Mouse (Mus musculus) small intestine, adult 2 months (tissue): Measurements from ENCODE around the gene Nkain2. TPM values are rescaled to one million over a fixed set of nuclear protein-coding genes. Genes with fewer than 3 reads are reported as not detected.

ENCODE experiments used
- H3K27ac ChIP-seq: fragments of 200-500 bp; 2 replicates; pipeline ENCODE4 v1.5.1; 2012; ENCODE audit warnings: low read depth, low read length, control low read depth, inconsistent platforms; ENCODE audit not compliant: insufficient read depth
- H3K27me3 ChIP-seq: fragments of 200-500 bp; 2 replicates; pipeline ENCODE4 v1.6.1; 2012; ENCODE audit warnings: mild to moderate bottlenecking, moderate library complexity, low read length, inconsistent platforms; ENCODE audit not compliant: control insufficient read depth, insufficient read depth
- H3K36me3 ChIP-seq: fragments of 200-500 bp; 2 replicates; pipeline ENCODE4 v1.6.1; 2012; ENCODE audit warnings: mild to moderate bottlenecking, low read length, control low read depth, inconsistent platforms; ENCODE audit not compliant: control insufficient read depth, insufficient read depth
- H3K4me1 ChIP-seq: fragments of 200-500 bp; 2 replicates; pipeline ENCODE4 v1.6.1; 2012; ENCODE audit warnings: low read length, inconsistent platforms, mixed read lengths; ENCODE audit not compliant: control insufficient read depth, insufficient read depth, insufficient read length
- H3K4me3 ChIP-seq: fragments of 200-500 bp; 2 replicates; pipeline ENCODE4 v1.5.1; 2012; ENCODE audit warnings: low read depth, mild to moderate bottlenecking, control low read depth, inconsistent platforms, low read length, moderate library complexity
- CTCF ChIP-seq: fragments of 200-500 bp; IDR thresholded peaks from 2 replicates; pipeline ENCODE4 v1.5.1; 2012; ENCODE audit warnings: low read depth, mild to moderate bottlenecking, control low read depth, inconsistent platforms, low read length, moderate library complexity, mixed read lengths; ENCODE audit not compliant: insufficient replicate concordance, insufficient read length; ENCODE audit errors: extremely low read depth
- POLR2A ChIP-seq: fragments of 200-500 bp; IDR thresholded peaks from 2 replicates; pipeline ENCODE4 v1.6.1; 2012; ENCODE audit warnings: low read depth, mild to moderate bottlenecking, control low read depth, inconsistent platforms, low read length, moderate library complexity
- WGBS: fragments of 180-500 bp; shearing (Covaris S2); methylation state at CpG from one replicate; pipeline ENCODE4 v1.1.7; 2018; 5-methylcytosine and 5-hydroxymethylcytosine counted together
- polyA plus RNA-seq: library from polyadenylated mRNA; depleted of rRNA; stranded (reverse); fragments of >200 nt; gene quantifications from 2 replicates; pipeline ENCODE4 v1.2.3, GENCODE M21; 2012

Gene Nkain2
- polyA plus RNA-seq, 1 experiment, result not detected

- Histone ChIP-seq H3K36me3 (no peaks in the 10 kb centered on the region), H3K27me3 (no peaks in the 10 kb centered on the region), H3K4me3 (no peak overlapping the region), H3K27ac (no peak overlapping the region), H3K4me1 (no peaks in the 10 kb centered on the region)
- 71% methylated on average over 2 of the region's 2 CpGs for WGBS
- TF ChIP-seq CTCF, result no peak
- no peak for TF ChIP-seq POLR2A
Observed at GRCm38 (mm10) chr10:32058251-32058650, 832.0 kb downstream of the Nkain2 start.

- TF ChIP-seq CTCF, result no peak
- no peak for TF ChIP-seq POLR2A
- WGBS, result 59% methylated on average over 5 of the region's 5 CpGs
Observed at GRCm38 (mm10) chr10:32052546-32053295, 837.5 kb downstream of the Nkain2 start.

DNA sequence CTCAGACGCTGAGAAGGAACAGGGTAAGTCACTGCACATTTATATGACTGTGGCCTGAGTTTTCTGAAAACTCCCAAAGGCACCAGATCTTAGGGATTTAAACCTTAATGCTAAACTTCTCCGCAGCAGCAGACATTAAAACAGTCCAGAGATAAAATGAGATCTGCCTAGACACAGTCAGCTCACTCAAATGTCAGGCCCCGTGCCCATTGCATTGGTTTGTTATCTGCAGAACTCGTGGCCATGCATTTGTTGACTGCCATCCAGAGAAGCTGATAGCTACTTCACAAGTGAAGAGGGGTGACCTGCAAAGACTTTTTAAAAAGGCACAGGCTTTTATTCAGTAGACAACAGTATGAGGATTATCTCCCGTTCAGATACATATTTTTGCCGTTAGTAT is 838.2 kb downstream of the Nkain2 start:
- no peaks in the 10 kb centered on the region for H3K36me3 ChIP-seq
- no peaks in the 10 kb centered on the region for H3K27me3 ChIP-seq
- 77% methylated on average over 6 of the region's 6 CpGs for WGBS
- no peak for TF ChIP-seq POLR2A
- no peak for TF ChIP-seq CTCF
- no peak overlapping the region for H3K27ac ChIP-seq
- no peaks in the 10 kb centered on the region for H3K4me1 ChIP-seq
- no peak overlapping the region for H3K4me3 ChIP-seq

More at GRCm38 (mm10) chr10:32052546-32053295, 837.5 kb downstream of the Nkain2 start:
- H3K4me3 ChIP-seq, result no peak overlapping the region
- H3K27me3 ChIP-seq, result no peaks in the 10 kb centered on the region
- no peaks in the 10 kb centered on the region for H3K36me3 ChIP-seq
- H3K4me1 ChIP-seq, result no peaks in the 10 kb centered on the region
- H3K27ac ChIP-seq, result no peak overlapping the region

- H3K4me1 ChIP-seq, result no peaks in the 10 kb centered on the region
- no peak for TF ChIP-seq CTCF
- no peak for TF ChIP-seq POLR2A
- no peaks in the 10 kb centered on the region for H3K36me3 ChIP-seq
- no peak overlapping the region for H3K4me3 ChIP-seq
- no peaks in the 10 kb centered on the region for H3K27me3 ChIP-seq
- H3K27ac ChIP-seq, result no peak overlapping the region
- 19% methylated on average over 1 of the region's 1 CpGs for WGBS
Observed at GRCm38 (mm10) chr10:32029996-32030395, 860.3 kb downstream of the Nkain2 start.

- Histone ChIP-seq H3K4me3 (no peak overlapping the region), H3K27ac (no peak overlapping the region), H3K4me1 (no peaks in the 10 kb centered on the region), H3K36me3 (no peaks in the 10 kb centered on the region), H3K27me3 (no peaks in the 10 kb centered on the region)
- TF ChIP-seq CTCF (no peak), POLR2A (no peak)
- WGBS, result 55% methylated on average over 1 of the region's 1 CpGs
Observed at GRCm38 (mm10) chr10:32018385-32018784, 871.9 kb downstream of the Nkain2 start.

DNA sequence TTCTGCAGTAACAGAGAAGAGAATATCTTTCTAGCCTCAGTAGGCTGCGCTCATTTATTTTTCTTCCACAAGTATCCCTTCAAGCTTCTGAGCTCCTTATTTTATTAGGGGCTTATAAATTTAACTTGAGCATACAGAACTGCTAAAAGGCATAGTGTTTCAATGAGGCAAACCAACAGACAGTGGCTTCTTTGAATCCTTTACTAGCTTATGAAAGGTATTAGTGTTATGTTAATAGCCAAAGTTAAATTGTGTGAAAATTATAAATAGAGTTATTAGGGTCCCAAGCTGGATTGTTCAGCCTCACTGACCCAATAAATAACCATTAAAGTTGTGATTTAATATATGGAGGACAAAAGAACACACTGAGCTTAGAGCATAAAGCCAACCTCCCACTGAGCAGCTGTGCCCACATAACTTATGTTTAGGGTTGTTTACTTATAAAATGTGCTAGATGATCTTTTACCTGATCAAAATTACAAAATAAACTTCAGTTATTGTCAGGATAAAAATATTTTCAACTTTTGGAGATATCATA is 889.0 kb downstream of the Nkain2 start:
- TF ChIP-seq CTCF (no peak), POLR2A (no peak)
- H3K4me1 ChIP-seq, result no peaks in the 10 kb centered on the region
- no peaks in the 10 kb centered on the region for H3K36me3 ChIP-seq
- H3K27ac ChIP-seq, result no peak overlapping the region
- WGBS, result 91% methylated on average over 1 of the region's 1 CpGs
- H3K27me3 ChIP-seq, result no peaks in the 10 kb centered on the region
- H3K4me3 ChIP-seq, result no peak overlapping the region

DNA sequence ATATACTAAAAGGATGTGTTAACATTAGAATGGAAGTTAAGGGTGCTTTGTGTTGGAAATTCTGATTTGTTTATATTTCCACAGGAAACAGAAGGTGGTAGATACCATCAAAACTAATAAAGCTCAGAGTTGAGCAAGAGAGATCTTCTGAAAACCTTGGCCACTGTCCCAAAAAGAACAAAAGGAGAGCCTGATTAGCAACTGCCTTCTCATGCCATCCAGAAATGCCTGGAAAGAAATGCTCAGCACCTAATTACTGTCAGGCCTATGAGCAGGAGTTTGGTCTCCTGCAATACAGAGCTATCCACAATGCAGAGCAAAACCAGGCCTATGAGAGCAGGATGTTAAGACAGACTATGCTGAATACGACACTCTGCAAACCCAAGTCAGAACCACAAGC is 897.1 kb downstream of the Nkain2 start:
- Histone ChIP-seq H3K4me3 (no peak overlapping the region), H3K36me3 (no peaks in the 10 kb centered on the region), H3K27me3 (no peaks in the 10 kb centered on the region), H3K4me1 (no peaks in the 10 kb centered on the region), H3K27ac (no peak overlapping the region)
- TF ChIP-seq CTCF, result no peak
- TF ChIP-seq POLR2A, result no peak
- 75% methylated on average over 1 of the region's 1 CpGs for WGBS
